Mouse (Mus musculus): Measurements from ENCODE around the gene Arhgef28.
"Not testable (repeated sequence)": the region's sequence is repeated elsewhere in the genome, so short reads cannot be mapped to it uniquely, and the experiment has no call there.

Arhgef28 gene

DNA sequence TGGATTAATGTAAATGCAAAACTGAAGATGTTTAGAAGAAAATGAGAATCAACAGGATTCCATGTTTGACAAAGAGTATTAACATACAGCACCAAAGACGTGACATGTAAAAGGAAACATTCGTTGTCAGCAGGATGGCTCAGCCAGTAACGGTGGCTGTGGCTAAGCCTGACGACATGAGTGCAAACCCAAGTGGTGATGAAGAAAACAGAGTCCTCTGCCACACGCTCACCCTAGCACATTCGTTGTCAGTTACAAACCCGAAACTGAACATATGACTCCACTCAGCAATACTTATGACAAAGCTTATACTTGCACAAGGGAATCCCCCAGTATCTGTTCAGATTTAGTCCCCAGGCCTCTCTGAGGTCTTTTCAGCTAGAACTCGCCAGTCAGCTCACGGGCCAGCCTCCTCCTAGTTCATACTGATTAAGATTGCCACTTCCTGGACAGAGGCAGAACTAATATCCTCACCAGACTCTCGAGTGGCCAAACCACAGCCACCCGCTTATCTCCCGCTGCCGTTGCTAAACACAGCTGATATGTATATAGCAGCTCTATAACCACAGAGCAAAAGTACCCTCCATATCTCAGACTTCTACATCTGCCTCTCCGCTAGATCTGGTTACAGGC is 82.0 kb downstream of the Arhgef28 start:
- no peak for DNase-seq (ENCODE audit: low spot score in 2 of 2)

DNA sequence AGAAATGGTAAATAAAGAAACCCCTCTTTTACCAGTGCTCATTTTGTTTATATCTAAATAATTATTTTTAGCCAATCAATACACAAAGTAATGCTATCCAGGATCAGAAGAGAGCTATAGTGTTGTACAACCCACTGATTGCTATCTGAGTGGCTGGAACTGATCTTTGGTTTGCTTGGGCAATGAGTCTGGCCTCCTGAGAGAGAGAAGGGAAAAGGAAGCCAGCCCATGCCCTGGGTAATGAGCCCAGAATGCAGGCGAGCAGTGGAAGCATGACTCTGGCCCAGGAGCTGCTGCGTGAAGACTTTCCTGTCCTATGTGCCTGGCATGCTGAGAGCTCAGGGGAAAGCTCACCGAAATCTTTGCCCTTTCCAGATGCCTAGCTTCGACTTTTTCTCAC is 83.5 kb downstream of the Arhgef28 start:
- no peak for DNase-seq (ENCODE audit: low spot score in 2 of 2)

DNA sequence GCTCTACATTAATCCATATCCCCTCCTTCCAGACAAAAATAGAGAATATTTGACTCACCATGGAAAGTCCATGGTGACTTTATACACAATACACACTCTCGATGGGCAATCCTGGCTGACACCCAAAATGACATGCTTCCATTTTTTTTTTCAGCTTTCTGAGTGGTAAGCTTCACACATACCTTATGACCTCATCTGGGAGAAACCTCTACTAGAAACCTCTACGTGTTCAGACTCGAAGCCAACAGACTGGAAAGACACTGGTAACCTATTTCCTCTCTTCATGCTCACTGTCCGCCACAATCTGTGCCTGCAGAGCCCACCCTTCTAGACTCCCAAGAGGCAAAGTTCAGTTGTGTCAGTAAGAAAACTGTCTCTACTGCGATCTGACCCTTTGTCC is 84.2 kb downstream of the Arhgef28 start:
- no peak for DNase-seq (ENCODE audit: low spot score in 2 of 2)

DNA sequence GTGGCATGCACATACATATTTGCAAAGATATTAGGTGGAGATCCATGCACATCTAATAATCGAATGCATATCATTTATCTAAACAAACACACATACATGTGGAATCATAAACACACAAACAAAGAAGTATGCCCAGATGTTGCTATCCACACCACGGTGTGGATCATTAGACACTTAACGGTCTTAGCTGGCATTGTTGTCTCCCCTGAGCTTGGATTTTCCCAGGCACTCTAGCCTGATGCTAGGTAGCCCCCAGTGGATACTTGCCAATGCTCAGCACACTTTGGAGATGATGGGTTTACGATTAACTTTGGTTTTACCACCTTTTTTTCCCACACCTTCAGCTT is 85.1 kb downstream of the Arhgef28 start:
- DNase-seq (ENCODE audit: low spot score in 2 of 2) = no peak

DNA sequence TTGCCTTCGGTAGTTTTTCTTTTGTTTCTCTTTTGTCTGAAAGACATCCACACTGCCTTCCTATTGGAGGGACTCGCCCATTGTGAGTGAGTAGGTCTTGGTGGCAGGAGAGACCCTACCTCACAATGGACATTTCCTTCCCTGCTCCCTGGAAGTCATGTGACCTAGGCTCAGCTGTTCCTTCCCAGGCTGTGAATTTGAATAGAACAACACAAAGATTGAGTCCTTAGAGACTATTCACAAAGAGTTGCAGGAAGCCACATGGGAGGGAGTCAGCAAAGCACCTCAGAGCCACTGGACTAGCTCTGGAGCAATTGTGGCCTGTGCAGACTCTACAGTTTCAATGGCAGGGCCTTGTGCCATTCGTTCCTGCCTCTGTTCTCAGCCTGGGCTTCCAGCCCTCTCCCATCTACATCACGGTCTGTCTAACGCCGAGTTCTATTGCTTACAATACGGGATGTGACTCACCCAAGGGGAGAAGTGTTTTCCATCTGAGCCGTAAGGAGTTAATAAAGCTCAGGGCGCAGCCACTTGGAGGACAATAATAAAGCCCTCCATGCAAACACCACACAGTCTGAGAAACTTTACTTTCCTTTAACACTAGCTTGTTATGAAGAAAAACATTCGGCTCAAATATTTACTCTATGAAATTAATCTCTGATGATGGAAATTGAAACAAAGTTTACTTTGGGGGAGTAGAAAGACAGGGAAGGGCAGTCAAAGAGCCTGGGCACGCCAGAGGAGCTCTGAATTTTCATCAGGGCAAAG is 85.7 kb downstream of the Arhgef28 start:
- no peak for DNase-seq (ENCODE audit: low spot score in 2 of 2)

DNA sequence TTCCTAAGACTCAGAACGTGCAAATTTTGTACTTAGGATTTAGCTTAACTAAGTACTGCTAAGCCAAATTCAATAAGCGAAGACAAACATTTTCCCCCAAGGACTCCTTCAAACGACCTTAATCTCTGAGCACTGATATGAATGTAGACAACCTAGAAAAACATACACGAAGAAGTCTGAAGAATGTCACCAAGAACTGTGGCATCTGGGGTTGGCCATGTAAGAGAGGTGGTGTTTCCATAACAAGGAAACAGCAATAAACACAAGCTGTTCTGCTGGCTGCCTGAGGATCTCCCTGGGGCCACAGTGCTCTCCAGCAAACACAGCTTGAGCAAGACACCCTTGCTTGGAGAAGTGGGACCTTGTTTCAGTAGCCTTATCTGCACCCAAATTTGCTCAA is 87.9 kb downstream of the Arhgef28 start:
- no peak for DNase-seq (ENCODE audit: low spot score in 2 of 2)

DNA sequence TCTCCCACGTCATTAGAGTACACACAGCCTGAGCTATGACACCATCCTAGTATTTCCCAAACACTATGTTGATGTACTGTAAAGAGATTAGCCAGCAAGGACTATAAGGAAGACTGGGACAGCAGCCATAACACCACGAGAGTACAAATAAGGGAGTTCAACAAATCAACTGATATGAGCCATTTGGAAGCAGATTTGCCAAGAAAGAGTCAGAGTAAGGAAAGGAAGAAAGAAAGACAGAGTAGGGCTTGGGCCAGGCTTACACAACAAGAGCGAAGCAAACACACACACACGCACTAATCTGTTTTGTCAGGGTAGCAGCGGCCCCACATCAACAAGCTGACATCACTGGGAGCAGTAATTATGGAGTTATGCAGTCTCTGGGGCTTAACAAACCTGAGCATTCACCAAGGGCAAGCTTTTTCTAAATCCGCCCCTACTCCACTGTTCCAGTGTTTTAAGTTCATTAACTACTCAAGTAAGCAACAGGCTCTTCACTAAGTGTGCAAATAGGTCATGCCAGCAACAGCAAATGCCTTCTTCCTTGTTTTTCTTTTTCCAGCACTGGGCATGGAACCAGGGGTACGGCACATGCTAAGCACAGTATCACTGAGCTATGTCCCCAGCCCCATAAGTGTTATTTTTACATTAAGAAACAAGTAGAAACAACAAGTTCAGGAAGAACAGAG is 88.5 kb downstream of the Arhgef28 start:
- DNase-seq (ENCODE audit: low spot score in 2 of 2) = no peak

DNA sequence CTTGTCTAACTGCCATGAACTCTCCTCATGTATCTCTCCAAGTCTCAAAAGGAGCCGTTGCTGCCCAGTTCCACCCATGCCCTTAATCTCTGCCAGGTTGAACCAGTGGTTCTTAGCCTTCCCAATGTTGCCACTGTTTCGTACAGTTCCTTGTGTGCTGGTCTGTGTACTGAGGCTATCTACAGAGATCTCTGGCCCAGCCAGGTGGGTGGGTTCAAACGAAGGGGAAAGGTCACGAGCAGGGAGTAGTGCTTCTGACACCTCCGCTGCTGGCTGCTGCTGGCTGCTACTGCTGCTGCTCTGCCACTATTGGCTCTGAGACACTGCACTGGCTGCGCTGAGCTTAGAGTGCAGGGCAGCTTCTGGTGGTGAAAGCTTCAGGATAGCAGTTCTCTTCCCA is 90.6 kb downstream of the Arhgef28 start:
- no peak for DNase-seq (ENCODE audit: low spot score in 2 of 2)

DNA sequence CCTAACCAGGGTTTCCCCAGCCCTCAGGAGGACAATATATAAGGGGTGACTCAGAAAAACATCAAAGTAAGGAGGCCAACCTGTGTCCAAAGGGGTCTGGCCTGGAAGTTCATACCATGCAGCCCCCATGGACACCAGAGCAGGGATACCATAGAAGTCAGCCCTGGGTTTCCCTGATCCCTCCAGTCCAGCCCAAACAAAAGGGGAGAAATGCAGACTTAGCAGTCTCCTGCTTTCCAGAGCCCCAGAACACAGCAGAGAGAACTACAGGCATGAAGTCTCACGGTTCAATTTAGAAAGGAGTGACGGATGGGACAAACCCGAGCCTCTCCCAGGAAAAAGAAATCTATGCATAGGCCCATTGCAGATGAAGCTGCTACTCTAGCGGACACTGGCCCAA is 91.2 kb downstream of the Arhgef28 start:
- DNase-seq (ENCODE audit: low spot score in 2 of 2) = no peak

DNA sequence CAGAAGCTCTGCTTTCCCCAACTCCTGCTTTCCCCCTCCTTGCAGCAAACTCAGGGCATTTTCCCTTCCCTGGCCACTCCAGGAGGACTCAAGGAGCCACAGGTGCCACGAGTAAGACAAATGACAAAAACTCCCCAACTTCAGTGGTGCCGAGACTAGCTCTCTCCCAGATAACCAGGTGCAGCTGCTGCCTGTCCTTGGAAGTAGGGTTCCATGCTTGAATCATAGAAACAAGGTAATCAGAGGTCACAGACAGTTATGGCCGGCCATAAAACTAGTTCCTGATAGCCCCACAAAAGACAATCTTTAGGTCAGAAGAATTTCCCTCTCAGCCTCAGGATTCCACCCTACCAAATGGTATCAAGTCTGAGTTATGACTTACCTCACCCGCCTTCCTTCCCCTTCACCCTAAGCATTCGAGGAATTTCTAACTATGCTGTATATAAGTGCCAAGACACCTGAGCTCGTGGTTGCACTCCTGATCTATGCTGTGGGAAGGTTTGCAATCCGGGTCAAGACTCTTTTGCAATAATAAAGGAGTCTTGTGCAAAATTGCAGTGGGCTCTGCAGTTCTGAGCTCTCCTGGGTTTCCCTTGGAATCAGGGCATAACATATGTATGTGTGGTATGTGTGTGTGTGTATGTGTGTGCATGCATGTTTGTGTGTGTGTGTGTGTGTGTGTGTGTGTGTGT is 93.3 kb downstream of the Arhgef28 start:
- no peak for DNase-seq (ENCODE audit: low spot score in 2 of 2)

DNA sequence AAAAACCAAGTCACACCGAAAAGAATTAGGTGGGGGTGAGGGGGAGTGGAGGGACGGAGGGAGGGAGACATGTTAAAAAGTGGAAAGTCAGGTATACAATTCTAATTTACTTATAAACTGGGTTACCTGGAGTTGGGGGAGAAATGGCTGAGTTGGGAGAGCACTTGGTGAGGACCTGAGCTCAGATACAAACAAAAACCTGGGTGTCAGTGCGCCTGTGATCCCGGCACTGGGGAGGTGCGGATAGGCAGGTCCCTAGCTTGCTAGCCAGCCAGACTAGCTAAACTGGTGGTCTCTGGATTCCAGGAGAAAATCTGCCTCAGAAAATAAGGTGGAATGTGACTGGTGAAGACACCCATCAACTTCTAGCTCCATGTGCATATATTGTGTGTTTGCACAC is 94.7 kb downstream of the Arhgef28 start:
- DNase-seq (ENCODE audit: low spot score in 2 of 2) = no peak

DNA sequence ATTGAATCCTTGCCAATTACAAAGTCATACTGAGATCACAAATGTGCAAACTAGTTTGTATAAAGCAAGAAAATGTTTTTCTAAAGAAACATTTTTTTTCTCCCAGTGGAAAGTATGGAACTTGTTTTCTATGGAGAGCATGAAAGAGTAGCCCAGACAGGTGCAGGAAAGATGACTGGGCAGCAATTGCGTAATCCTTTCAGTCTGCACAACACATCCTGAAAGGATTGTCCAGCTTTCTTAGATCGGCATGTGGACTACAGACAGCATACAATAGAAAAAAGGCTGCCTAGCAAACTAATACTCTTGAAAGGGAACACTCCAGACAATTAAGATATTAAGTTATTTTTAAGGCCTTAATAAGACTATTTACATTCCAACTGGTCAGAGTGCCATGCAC is 95.2 kb downstream of the Arhgef28 start:
- no peak for DNase-seq (ENCODE audit: low spot score in 2 of 2)

DNA sequence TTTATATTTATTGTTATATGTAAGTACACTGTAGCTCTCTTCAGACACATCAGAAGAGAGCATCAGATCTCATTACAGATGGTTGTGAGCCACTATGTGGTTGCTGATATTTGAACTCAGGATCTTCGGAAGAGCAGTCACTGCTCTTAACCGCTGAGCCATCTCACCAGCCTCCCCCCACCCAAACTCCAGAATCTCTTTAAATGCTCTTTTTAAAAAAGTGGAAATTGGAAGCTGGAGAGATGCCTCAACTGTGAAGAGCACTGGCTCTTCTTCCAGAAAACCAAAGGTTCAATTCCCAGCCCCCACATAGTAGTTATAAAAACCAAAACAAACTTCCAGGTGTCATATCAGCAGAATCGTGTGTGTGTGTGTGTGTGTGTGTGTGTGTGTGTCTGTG is 97.8 kb downstream of the Arhgef28 start:
- not testable (repeated sequence) for DNase-seq (ENCODE audit: low spot score in 2 of 2)

DNA sequence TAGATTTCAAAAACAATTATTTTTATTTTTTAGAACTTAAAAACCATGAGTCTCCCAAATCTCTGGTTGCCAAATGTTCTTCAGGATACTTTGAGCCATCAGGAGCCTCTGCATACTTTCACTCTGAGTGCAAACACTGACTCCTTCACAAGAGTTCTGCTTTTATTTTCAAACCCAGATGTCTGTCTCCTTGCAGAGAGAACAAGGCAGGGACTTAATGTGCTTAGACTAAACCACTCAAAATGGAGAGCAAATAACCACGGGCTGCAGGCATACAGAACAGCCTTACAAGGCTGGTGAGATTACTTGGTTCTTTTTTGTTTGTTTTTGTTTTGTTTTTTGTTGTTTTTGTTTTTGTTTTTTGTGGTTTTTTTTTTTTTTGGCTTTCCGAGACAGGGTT is 98.6 kb downstream of the Arhgef28 start:
- no peak for DNase-seq (ENCODE audit: low spot score in 2 of 2)

DNA sequence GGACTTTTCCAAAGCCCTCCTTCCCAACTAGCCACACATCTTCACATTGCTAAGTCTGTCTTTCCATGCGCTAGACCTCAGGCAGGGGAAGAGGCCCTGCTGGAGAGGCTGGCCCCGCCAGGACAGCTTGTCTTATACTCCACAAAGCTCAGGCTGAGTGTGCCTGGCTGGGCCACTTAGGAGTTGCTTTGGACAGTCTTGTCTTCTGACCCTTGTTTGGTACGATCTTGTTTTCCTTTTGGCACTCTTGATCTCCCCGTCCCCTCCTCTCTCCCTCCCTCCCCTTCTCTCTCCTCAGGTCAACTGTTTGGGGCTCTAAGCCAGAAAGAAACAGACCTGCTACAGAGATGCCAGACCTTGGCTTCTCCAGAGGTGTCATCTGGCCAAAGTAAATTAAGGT is 110.3 kb downstream of the Arhgef28 start:
- DNase-seq (ENCODE audit: low spot score in 2 of 2) = no peak

DNA sequence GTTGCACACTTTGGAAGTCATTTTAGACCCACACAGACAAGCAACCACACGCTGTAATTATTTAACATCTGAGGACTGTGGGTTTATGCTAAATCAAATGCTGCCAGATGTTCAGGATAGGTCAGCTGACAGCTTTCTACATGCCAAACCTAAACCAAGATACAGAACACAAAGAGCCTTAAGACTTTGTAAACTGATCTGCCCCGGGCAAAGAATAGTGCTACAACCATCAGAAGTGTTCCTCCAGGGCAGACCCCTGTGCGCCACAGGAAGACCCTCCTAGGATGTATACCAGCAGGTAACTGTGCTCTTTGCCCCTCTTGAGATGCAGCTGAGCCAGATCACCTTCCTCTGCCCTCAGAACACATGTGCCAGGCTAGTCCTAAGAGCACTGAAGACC is 111.9 kb downstream of the Arhgef28 start:
- no peak for DNase-seq (ENCODE audit: low spot score in 2 of 2)

DNA sequence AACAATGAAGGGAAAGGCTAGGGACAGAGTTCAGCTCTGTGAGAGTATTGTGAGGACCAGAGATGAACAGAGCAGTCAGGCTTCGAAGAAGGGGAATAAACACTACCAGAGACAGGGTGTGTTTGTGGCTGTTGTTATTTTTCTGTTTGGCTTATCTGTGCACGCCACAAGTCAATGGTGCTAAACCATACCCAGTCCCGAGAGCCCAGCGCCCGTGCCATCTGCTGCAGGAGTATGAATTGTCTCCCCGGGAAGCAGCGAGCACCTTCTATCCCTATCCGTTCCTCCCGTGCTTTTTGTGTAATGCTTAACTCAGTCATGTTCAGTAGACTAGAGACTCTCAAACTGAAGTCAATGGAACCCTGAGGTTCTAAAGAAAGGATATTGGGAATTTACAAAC is 112.8 kb downstream of the Arhgef28 start:
- no peak for DNase-seq (ENCODE audit: low spot score in 2 of 2)

DNA sequence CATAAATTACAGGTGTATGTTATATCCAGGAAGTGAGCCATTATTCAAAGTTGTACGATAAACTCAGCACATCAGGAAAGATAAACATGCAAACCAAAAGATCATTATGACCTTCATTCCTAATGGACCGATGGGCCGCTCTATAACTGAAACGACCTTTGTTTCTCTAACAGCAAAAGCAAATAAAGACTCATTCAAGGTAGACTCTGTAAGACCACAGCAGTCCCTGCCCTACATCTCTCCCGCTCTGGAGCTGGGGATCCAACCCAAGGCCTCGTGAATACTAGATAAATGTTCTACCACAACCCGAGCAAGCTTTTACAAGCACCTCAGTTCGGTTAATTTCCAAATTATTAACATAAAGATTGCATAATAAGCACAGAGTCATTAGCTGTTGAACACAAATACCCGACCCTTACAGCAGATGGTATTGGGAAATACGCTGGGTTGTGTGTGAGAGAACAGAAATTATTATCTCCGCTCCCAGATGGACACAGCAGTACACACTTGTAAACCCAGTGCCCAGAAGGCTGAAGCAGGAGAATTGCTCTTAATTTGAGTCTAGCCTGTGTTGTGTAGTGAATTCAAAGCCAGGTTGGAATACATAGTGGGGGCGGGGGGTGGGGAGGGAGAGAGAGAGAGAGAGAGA is 113.8 kb downstream of the Arhgef28 start:
- DNase-seq (ENCODE audit: low spot score in 2 of 2) = no peak

DNA sequence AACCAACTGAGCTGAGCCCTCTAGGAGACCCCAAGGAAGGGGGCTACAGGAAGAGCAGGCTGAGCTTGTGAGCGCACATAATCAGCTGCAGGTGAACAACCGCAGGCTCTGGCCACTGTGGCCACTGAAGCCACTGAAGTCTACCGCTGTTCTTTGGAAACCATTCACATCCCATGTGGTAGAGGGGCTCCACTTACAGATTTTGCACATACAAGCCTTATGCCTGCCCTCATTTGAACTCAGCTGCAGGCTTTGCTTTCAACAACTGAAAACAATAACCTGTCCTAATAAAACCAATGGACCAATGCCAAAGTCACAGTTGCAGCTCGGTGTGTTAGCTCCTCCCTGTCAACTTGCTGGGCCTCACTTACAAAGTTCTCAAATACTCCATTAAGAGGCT is 126.6 kb downstream of the Arhgef28 start:
- DNase-seq (ENCODE audit: low spot score in 2 of 2) = no peak

DNA sequence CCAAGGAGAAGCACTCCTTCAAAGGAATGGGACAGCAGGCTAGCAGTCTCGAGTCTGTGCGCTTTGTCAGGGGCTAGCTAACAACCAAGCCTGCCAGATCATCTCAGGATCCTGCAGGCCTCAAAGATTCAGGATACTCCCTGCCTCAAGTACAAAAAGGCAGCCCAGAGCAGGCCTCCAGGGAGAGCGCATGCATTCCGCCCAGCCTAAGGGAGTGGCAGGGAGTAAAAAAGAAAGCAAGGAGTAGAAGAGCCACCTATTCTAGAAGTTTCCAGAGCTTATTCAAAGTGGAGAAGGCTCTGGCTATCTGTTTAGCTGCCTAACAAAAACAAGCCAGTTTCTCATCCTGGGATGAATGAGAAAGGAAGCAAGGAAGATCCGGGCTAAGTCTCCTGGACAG is 128.0 kb downstream of the Arhgef28 start:
- no peak for DNase-seq (ENCODE audit: low spot score in 2 of 2)

DNA sequence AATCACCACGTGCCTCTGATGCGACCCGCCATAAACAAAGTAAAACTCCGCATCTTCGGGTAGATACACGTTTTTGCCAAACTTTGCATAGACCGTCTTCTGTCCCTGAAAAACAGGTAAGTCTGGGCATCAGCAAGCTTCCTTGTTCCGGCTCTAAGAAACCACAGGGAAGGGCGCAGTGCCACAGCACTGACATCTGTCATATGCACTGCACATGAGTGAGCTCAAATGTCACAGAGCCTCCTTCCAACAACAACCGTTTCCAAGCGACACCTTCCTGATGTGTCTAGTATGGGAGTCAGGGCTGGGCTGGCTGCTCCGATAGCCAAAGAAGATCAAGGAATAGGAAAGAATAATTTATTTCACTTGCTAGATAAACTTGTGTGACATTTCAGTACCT is 129.0 kb downstream of the Arhgef28 start:
- DNase-seq (ENCODE audit: low spot score in 2 of 2) = no peak

DNA sequence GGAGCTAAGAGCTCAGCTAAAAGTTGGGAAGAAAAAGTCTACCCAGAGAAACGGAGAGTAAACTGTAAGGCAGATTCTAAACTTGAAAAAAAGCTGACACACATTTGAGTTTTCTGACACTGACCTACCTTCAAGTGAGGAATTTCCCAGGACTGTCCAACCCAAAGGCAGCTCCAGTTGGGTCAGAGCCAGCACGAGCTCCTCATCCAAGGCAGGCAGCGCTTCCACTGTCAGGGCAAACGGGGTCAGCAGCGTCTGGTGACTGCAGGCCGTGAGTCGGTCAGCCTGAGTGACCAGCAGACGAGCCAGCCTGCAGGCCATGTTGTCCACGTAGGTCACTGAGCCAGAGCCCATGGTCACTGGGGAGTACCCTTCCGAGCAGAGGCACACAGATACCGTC is 131.4 kb downstream of the Arhgef28 start:
- no peak for DNase-seq (ENCODE audit: low spot score in 2 of 2)

Measured in spleen, postnatal 14 days (tissue).